15 mouse cellular contexts compared by ENCODE assay signal in the genomic region with DNA sequence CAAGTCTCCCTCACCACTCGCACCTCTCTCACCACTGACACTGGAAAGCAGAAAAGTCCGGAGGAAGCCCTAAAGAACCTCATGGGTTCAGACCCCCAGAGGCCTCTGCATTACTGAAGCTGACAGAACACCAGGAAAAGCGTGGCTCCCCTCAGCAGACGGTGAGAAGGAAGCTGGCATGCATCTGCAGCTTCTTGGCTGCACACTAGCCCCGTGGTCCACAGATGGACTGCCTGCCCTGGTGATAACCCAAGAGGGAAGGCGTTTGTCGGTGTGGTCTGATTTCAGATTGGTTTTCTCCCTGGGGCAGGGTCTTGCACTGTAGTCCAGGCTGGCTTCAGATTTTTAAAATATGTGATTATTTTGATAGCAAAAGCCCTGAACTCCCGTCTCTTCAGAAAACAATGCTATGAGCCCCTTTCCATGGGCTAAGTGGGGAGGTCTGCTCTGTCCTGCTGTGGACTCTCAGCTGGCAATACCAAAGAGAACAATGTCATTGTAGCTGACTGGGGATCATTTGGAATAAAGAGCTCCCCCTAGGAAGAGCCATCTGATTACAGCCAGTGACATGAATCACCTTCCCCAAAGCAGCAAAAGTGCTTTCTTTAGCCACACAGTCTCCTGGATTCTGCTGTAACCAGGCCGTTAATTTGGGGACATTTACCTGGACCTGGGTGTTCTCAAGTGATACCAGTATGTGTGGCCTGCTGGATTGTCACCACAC. TPM values are rescaled to one million over a fixed set of nuclear protein-coding genes. Genes with fewer than 3 reads are reported as not detected.
DNase-seq lines count a peak whose midpoint lies in the region; ATAC-seq and TF ChIP-seq lines count a peak whose summit lies in the region.
"Had no signal": no experiment of that assay in that cellular context is flagged by ENCODE, and none has a peak within 500 bp of the region (broad histone marks: within the 10 kb centered on the region; RNA-seq: fewer than 3 reads in every experiment).

No protein-coding gene starts in this region.

- intact Hi-C loops in left cerebral cortex, postnatal 10 days (cut with DNase I), result no loop called here

- 0 out of 2 replicates have a peak overlapping the region, but pooled peaks have one; percentile 48 for H3K27ac ChIP-seq in forebrain, embryonic 10.5 days
- H3K27ac ChIP-seq in forebrain, embryonic 11.5 days (ENCODE audit: low read depth, low read length), result no peak overlapping the region
- H3K27ac ChIP-seq in liver, adult 2 months (replicated peaks; ENCODE audit: insufficient read depth, low read depth, low read length), result peak overlapping the region; percentile 59
- no peak overlapping the region for H3K27ac ChIP-seq in liver, embryonic 12.5 days
- peak overlapping the region; percentile 4; the same call in 1 of the 2 replicates for H3K27ac ChIP-seq in forebrain, embryonic 13.5 days
- peak overlapping the region; percentile 44 for H3K27ac ChIP-seq in midbrain, embryonic 13.5 days

- no peak for DNase-seq in forebrain, embryonic 10.5 days (ENCODE audit: extremely low spot score, low spot score)
- no peak for DNase-seq in forebrain, embryonic 11.5 days (ENCODE audit: low spot score)
- DNase-seq in liver, adult 2 months (ENCODE audit: extremely low read depth, low read depth, low spot score), result no peak
- no peak for DNase-seq in left cerebral cortex, postnatal 10 days (ENCODE audit: extremely low spot score in 1 of 2, low spot score in 2 of 2)
- no peak for DNase-seq in spleen, postnatal 36 days (ENCODE audit: low spot score in 2 of 2)
- DNase-seq: adrenal gland, postnatal 36 days; B cell, adult 2 months; cerebellum, adult 11-12 months; kidney, adult 2 months; lung, adult 2 months had no signal

- WGBS in forebrain, embryonic 10.5 days, result 73% methylated on average over 9 of the region's 9 CpGs
- WGBS in forebrain, embryonic 11.5 days, result 63% methylated on average over 9 of the region's 9 CpGs
- 80% methylated on average over 9 of the region's 9 CpGs for WGBS in liver, adult 2 months
- WGBS in liver, embryonic 12.5 days (ENCODE audit: insufficient replicate concordance), result 74% methylated on average over 9 of the region's 9 CpGs
- 60% methylated on average over 9 of the region's 9 CpGs for WGBS in forebrain, embryonic 13.5 days
- WGBS in midbrain, embryonic 13.5 days, result 56% methylated on average over 9 of the region's 9 CpGs

- peak; percentile 27; the same call in 1 of the 2 replicates for TF ChIP-seq CTCF in liver, adult 2 months (IDR thresholded peaks at IDR 0.05; ENCODE audit: low read depth, low read length)

- no peaks in the 10 kb centered on the region for H3K79me2 ChIP-seq in liver, adult 2 months (ENCODE audit: control insufficient read depth, insufficient read depth, low read length)

- H3K4me1 ChIP-seq in forebrain, embryonic 10.5 days, result peaks cover 34% of the 10 kb centered on the region
- peaks cover 9% of the 10 kb centered on the region; the same call in 1 of the 2 replicates for H3K4me1 ChIP-seq in forebrain, embryonic 11.5 days (replicated peaks; ENCODE audit: control insufficient read depth, insufficient read depth, low read length)
- peaks cover 36% of the 10 kb centered on the region for H3K4me1 ChIP-seq in liver, adult 2 months (ENCODE audit: control insufficient read depth, insufficient read depth, low read length)
- peaks cover 7% of the 10 kb centered on the region; the same call in 1 of the 2 replicates for H3K4me1 ChIP-seq in liver, embryonic 12.5 days
- H3K4me1 ChIP-seq in forebrain, embryonic 13.5 days, result peaks cover 43% of the 10 kb centered on the region
- H3K4me1 ChIP-seq in midbrain, embryonic 13.5 days (replicated peaks), result peaks cover 48% of the 10 kb centered on the region

- H3K4me3 ChIP-seq in forebrain, embryonic 10.5 days, result no peak overlapping the region
- H3K4me3 ChIP-seq in forebrain, embryonic 11.5 days (ENCODE audit: low read depth, low read length), result no peak overlapping the region
- H3K4me3 ChIP-seq in liver, adult 2 months (ENCODE audit: insufficient read depth, low read depth, low read length), result no peak overlapping the region
- H3K4me3 ChIP-seq in liver, embryonic 12.5 days, result no peak overlapping the region
- H3K4me3 ChIP-seq in forebrain, embryonic 13.5 days, result no peak overlapping the region
- no peak overlapping the region for H3K4me3 ChIP-seq in midbrain, embryonic 13.5 days (replicated peaks)

- TF ChIP-seq POLR2A in liver, adult 2 months (IDR thresholded peaks at IDR 0.05; ENCODE audit: extremely low read depth, insufficient read depth, low read length), result no peak

- no peaks in the 10 kb centered on the region for H3K27me3 ChIP-seq in forebrain, embryonic 10.5 days (ENCODE audit: poor library complexity, severe bottlenecking)
- no peaks in the 10 kb centered on the region for H3K27me3 ChIP-seq in forebrain, embryonic 11.5 days (ENCODE audit: control insufficient read depth, insufficient read depth, low read length)
- no peaks in the 10 kb centered on the region for H3K27me3 ChIP-seq in liver, adult 2 months (ENCODE audit: control insufficient read depth, insufficient read depth, low read length)
- H3K27me3 ChIP-seq in liver, embryonic 12.5 days (replicated peaks), result no peaks in the 10 kb centered on the region
- no peaks in the 10 kb centered on the region for H3K27me3 ChIP-seq in forebrain, embryonic 13.5 days
- H3K27me3 ChIP-seq in midbrain, embryonic 13.5 days, result no peaks in the 10 kb centered on the region

- no peak overlapping the region for H3K4me2 ChIP-seq in forebrain, embryonic 11.5 days (ENCODE audit: low read depth, low read length, severe bottlenecking)
- no peak overlapping the region for H3K4me2 ChIP-seq in liver, embryonic 12.5 days
- H3K4me2 ChIP-seq in forebrain, embryonic 13.5 days, result no peak overlapping the region
- no peak overlapping the region for H3K4me2 ChIP-seq in midbrain, embryonic 13.5 days (replicated peaks)

- no peak for ATAC-seq in forebrain, embryonic 11.5 days (replicated peaks; ENCODE audit: low FRiP score)
- ATAC-seq in liver, embryonic 12.5 days, result no peak
- ATAC-seq in forebrain, embryonic 13.5 days, result no peak
- ATAC-seq in midbrain, embryonic 13.5 days, result no peak

- H3K9ac ChIP-seq in forebrain, embryonic 11.5 days (ENCODE audit: low read length), result no peak overlapping the region
- H3K9ac ChIP-seq in liver, adult 2 months (ENCODE audit: low read depth, low read length), result no peak overlapping the region
- H3K9ac ChIP-seq in liver, embryonic 12.5 days, result no peak overlapping the region
- H3K9ac ChIP-seq in forebrain, embryonic 13.5 days, result no peak overlapping the region
- H3K9ac ChIP-seq in midbrain, embryonic 13.5 days (replicated peaks), result no peak overlapping the region

- peaks cover 34% of the 10 kb centered on the region for H3K36me3 ChIP-seq in forebrain, embryonic 10.5 days (replicated peaks)
- H3K36me3 ChIP-seq in forebrain, embryonic 11.5 days (ENCODE audit: control insufficient read depth, insufficient read depth, low read length), result no peaks in the 10 kb centered on the region
- peaks cover 3% of the 10 kb centered on the region; the same call in 1 of the 2 replicates for H3K36me3 ChIP-seq in liver, adult 2 months (ENCODE audit: control insufficient read depth, insufficient read depth, low read length)
- peaks cover 47% of the 10 kb centered on the region for H3K36me3 ChIP-seq in liver, embryonic 12.5 days
- H3K36me3 ChIP-seq in forebrain, embryonic 13.5 days (ENCODE audit: poor library complexity, severe bottlenecking), result no peaks in the 10 kb centered on the region
- no peaks in the 10 kb centered on the region for H3K36me3 ChIP-seq in midbrain, embryonic 13.5 days

- no peaks in the 10 kb centered on the region for H3K9me3 ChIP-seq in forebrain, embryonic 10.5 days
- H3K9me3 ChIP-seq in forebrain, embryonic 11.5 days (ENCODE audit: control insufficient read depth, low read length), result no peaks in the 10 kb centered on the region
- H3K9me3 ChIP-seq in liver, embryonic 12.5 days (replicated peaks), result no peaks in the 10 kb centered on the region
- no peaks in the 10 kb centered on the region for H3K9me3 ChIP-seq in forebrain, embryonic 13.5 days (replicated peaks)
- H3K9me3 ChIP-seq in midbrain, embryonic 13.5 days, result no peaks in the 10 kb centered on the region

RNA-seq across cellular contexts. Expression of a gene that starts 39.2 kb away (rescaled TPM):
- polyA plus RNA-seq in forebrain, embryonic 10.5 days (2016; fragmentation: Nextera tagmentation; extraction: Ambion mirVana), result 46.6 and 49.9 TPM in 2 replicates
- polyA plus RNA-seq in forebrain, embryonic 11.5 days (2014; fragmentation: Nextera tagmentation; extraction: Ambion mirVana), result 60.1 and 60.8 TPM in 2 replicates
- 11.3 and 18.0 TPM in 2 replicates for total RNA-seq in liver, adult 2 months (2014; rRNA removed)
- polyA plus RNA-seq in liver, adult 2 months (2012; rRNA removed), result 41.2 and 53.2 TPM in 2 replicates
- polyA plus RNA-seq in liver, embryonic 12.5 days (2016; fragmentation: Nextera tagmentation; extraction: Ambion mirVana), result 9.5 and 10.3 TPM in 2 replicates
- polyA plus RNA-seq in forebrain, embryonic 13.5 days (2015; fragmentation: Nextera tagmentation; extraction: Ambion mirVana), result 49.9 and 50.0 TPM in 2 replicates
- 48.7 and 55.0 TPM in 2 replicates for polyA plus RNA-seq in midbrain, embryonic 13.5 days (2015; fragmentation: Nextera tagmentation; extraction: Ambion mirVana)
- total RNA-seq in left cerebral cortex, postnatal 10 days (2021), result 10 to 100 TPM; 46.6 to 48.1 TPM
- total RNA-seq: granulocyte monocyte progenitor cell, adult 5-6 weeks; megakaryocyte-erythroid progenitor cell, adult 5-6 weeks had no signal

Comparison
In these comparisons a context has a peak if more than half of its experiments do, and no peak if none do; other contexts are left out.
1. H3K27ac ChIP-seq: peak in forebrain, embryonic 10.5 days (single experiment), liver, adult 2 months (single experiment), forebrain, embryonic 13.5 days (single experiment) and midbrain, embryonic 13.5 days (single experiment); none in forebrain, embryonic 11.5 days (single experiment) and liver, embryonic 12.5 days (single experiment).